Mouse (Mus musculus): ENCODE results near the gene Gmds. TPM values are rescaled to one million over a fixed set of nuclear protein-coding genes. Genes with fewer than 3 reads are reported as not detected.

Gmds gene
- polyA plus RNA-seq, 1 experiment from 2014 or later = 24.7 TPM

- Histone ChIP-seq H3K4me2 (no peak overlapping the region), H3K4me1 (peaks cover 14% of the 10 kb centered on the region), H3K4me3 (no peak overlapping the region), H3K27ac (replicated peaks) (no peak overlapping the region), H3K9ac (no peak overlapping the region), H3K27me3 (replicated peaks) (no peaks in the 10 kb centered on the region), H3K36me3 (no peaks in the 10 kb centered on the region), H3K9me3 (no peaks in the 10 kb centered on the region)
- ATAC-seq (ENCODE audit: extremely low read depth, insufficient number of reproducible peaks, low FRiP score, low TSS enrichment) = no peak
Observed at GRCm38 (mm10) chr13:32053587-32053986, 285.0 kb downstream of the Gmds start.

- no peaks in the 10 kb centered on the region for H3K27me3 ChIP-seq (replicated peaks)
- ATAC-seq (ENCODE audit: extremely low read depth, insufficient number of reproducible peaks, low FRiP score, low TSS enrichment) = no peak
- H3K9ac ChIP-seq = no peak overlapping the region
- no peak overlapping the region for H3K4me3 ChIP-seq
- H3K4me2 ChIP-seq = no peak overlapping the region
- H3K4me1 ChIP-seq = peaks cover 13% of the 10 kb centered on the region
- no peaks in the 10 kb centered on the region for H3K9me3 ChIP-seq
- WGBS = 52% methylated on average over 6 of the region's 6 CpGs
- peak overlapping the region; percentile 6; the same call in 1 of the 2 replicates for H3K27ac ChIP-seq (replicated peaks)
- no peaks in the 10 kb centered on the region for H3K36me3 ChIP-seq
Observed at GRCm38 (mm10) chr13:32047980-32048959, 290.3 kb downstream of the Gmds start.

GRCm38 (mm10) chr13:32046961-32047360 lies 291.6 kb downstream of the Gmds start:
- no peaks in the 10 kb centered on the region for H3K9me3 ChIP-seq
- no peak overlapping the region for H3K9ac ChIP-seq
- ATAC-seq (ENCODE audit: extremely low read depth, insufficient number of reproducible peaks, low FRiP score, low TSS enrichment) = no peak
- H3K27me3 ChIP-seq (replicated peaks) = no peaks in the 10 kb centered on the region
- H3K4me1 ChIP-seq = peaks cover 20% of the 10 kb centered on the region
- 64% methylated on average over 4 of the region's 4 CpGs for WGBS
- no peak overlapping the region for H3K4me3 ChIP-seq
- H3K36me3 ChIP-seq = no peaks in the 10 kb centered on the region
- H3K4me2 ChIP-seq = no peak overlapping the region
- no peak overlapping the region for H3K27ac ChIP-seq (replicated peaks)

GRCm38 (mm10) chr13:32042748-32043147 lies 295.8 kb downstream of the Gmds start:
- WGBS = 48% methylated on average over 2 of the region's 2 CpGs
- H3K4me1 ChIP-seq = peaks cover 10% of the 10 kb centered on the region
- ATAC-seq (ENCODE audit: extremely low read depth, insufficient number of reproducible peaks, low FRiP score, low TSS enrichment) = no peak
- no peak overlapping the region for H3K27ac ChIP-seq (replicated peaks)
- no peaks in the 10 kb centered on the region for H3K9me3 ChIP-seq
- H3K27me3 ChIP-seq (replicated peaks) = no peaks in the 10 kb centered on the region
- no peak overlapping the region for H3K9ac ChIP-seq
- H3K4me3 ChIP-seq = no peak overlapping the region
- no peaks in the 10 kb centered on the region for H3K36me3 ChIP-seq
- H3K4me2 ChIP-seq = no peak overlapping the region

- ATAC-seq (ENCODE audit: extremely low read depth, insufficient number of reproducible peaks, low FRiP score, low TSS enrichment) = no peak
Observed at GRCm38 (mm10) chr13:32040822-32041221, 297.7 kb downstream of the Gmds start.

GRCm38 (mm10) chr13:32036902-32037301 lies 301.6 kb downstream of the Gmds start:
- Histone ChIP-seq H3K4me2 (no peak overlapping the region), H3K27ac (replicated peaks) (no peak overlapping the region), H3K9me3 (no peaks in the 10 kb centered on the region), H3K4me3 (no peak overlapping the region), H3K9ac (no peak overlapping the region), H3K4me1 (no peaks in the 10 kb centered on the region), H3K27me3 (replicated peaks) (no peaks in the 10 kb centered on the region), H3K36me3 (no peaks in the 10 kb centered on the region)
- 76% methylated on average over 5 of the region's 5 CpGs for WGBS
- ATAC-seq (ENCODE audit: extremely low read depth, insufficient number of reproducible peaks, low FRiP score, low TSS enrichment) = no peak

More at GRCm38 (mm10) chr13:32040822-32041221, 297.7 kb downstream of the Gmds start:
- H3K4me3 ChIP-seq = no peak overlapping the region
- no peak overlapping the region for H3K27ac ChIP-seq (replicated peaks)
- WGBS = 87% methylated on average over 1 of the region's 1 CpGs
- no peak overlapping the region for H3K4me2 ChIP-seq
- peaks cover 8% of the 10 kb centered on the region for H3K4me1 ChIP-seq
- H3K36me3 ChIP-seq = no peaks in the 10 kb centered on the region
- H3K9me3 ChIP-seq = no peaks in the 10 kb centered on the region
- no peak overlapping the region for H3K9ac ChIP-seq
- H3K27me3 ChIP-seq (replicated peaks) = no peaks in the 10 kb centered on the region

- H3K27ac ChIP-seq (replicated peaks) = no peak overlapping the region
- H3K36me3 ChIP-seq = no peaks in the 10 kb centered on the region
- no peaks in the 10 kb centered on the region for H3K9me3 ChIP-seq
- H3K4me1 ChIP-seq = no peaks in the 10 kb centered on the region
- H3K4me2 ChIP-seq = no peak overlapping the region
- ATAC-seq (ENCODE audit: extremely low read depth, insufficient number of reproducible peaks, low FRiP score, low TSS enrichment) = no peak
- no peaks in the 10 kb centered on the region for H3K27me3 ChIP-seq (replicated peaks)
- WGBS = 82% methylated on average over 6 of the region's 6 CpGs
- no peak overlapping the region for H3K4me3 ChIP-seq
- no peak overlapping the region for H3K9ac ChIP-seq
Observed at GRCm38 (mm10) chr13:32034799-32035448, 303.6 kb downstream of the Gmds start.

- Histone ChIP-seq H3K4me2 (no peak overlapping the region), H3K4me3 (no peak overlapping the region), H3K9ac (no peak overlapping the region), H3K4me1 (no peaks in the 10 kb centered on the region), H3K36me3 (no peaks in the 10 kb centered on the region), H3K9me3 (no peaks in the 10 kb centered on the region), H3K27me3 (replicated peaks) (no peaks in the 10 kb centered on the region), H3K27ac (replicated peaks) (no peak overlapping the region)
- no peak for ATAC-seq (ENCODE audit: extremely low read depth, insufficient number of reproducible peaks, low FRiP score, low TSS enrichment)
- WGBS = 87% methylated on average over 8 of the region's 8 CpGs
Observed at GRCm38 (mm10) chr13:32034139-32034538, 304.4 kb downstream of the Gmds start.

- 83% methylated on average over 6 of the region's 6 CpGs for WGBS
- Histone ChIP-seq H3K9me3 (no peaks in the 10 kb centered on the region), H3K27ac (replicated peaks) (no peak overlapping the region), H3K27me3 (replicated peaks) (no peaks in the 10 kb centered on the region), H3K4me3 (no peak overlapping the region), H3K36me3 (no peaks in the 10 kb centered on the region), H3K9ac (no peak overlapping the region), H3K4me2 (no peak overlapping the region), H3K4me1 (peaks cover 11% of the 10 kb centered on the region; the same call in 1 of the 2 replicates)
- ATAC-seq (ENCODE audit: extremely low read depth, insufficient number of reproducible peaks, low FRiP score, low TSS enrichment) = no peak
Observed at GRCm38 (mm10) chr13:32026226-32026975, 312.1 kb downstream of the Gmds start.

GRCm38 (mm10) chr13:32024822-32025221 lies 313.7 kb downstream of the Gmds start:
- Histone ChIP-seq H3K9ac (no peak overlapping the region), H3K9me3 (no peaks in the 10 kb centered on the region), H3K36me3 (no peaks in the 10 kb centered on the region), H3K4me2 (no peak overlapping the region), H3K27ac (replicated peaks) (no peak overlapping the region; the same call in 1 of the 2 replicates), H3K4me3 (no peak overlapping the region), H3K27me3 (replicated peaks) (no peaks in the 10 kb centered on the region), H3K4me1 (peaks cover 18% of the 10 kb centered on the region)
- no peak for ATAC-seq (ENCODE audit: extremely low read depth, insufficient number of reproducible peaks, low FRiP score, low TSS enrichment)
